Mouse (Mus musculus) lung, embryonic 15.5 days (tissue): ENCODE data around the gene Plscr1. TPM values are rescaled to one million over a fixed set of nuclear protein-coding genes. Genes with fewer than 3 reads are reported as not detected.

Experiments used
- ATAC-seq: fragments of 200-750 bp; cut with Nextera tagmentation; 2 replicates; pipeline ENCODE4 v1.8.0; 2017; ENCODE audit warnings: moderate number of reproducible peaks, borderline replicate concordance; ENCODE audit not compliant: low FRiP score, low TSS enrichment; ENCODE audit errors: extremely low read depth
- H3K27ac ChIP-seq: fragments of 300-500 bp; sonication (generic); 2 replicates; pipeline ENCODE4 v1.5.1; 2015; ENCODE audit warnings: moderate library complexity, mild to moderate bottlenecking, inconsistent platforms
- H3K27me3 ChIP-seq: fragments of 300-500 bp; sonication (generic); 2 replicates; pipeline ENCODE4 v1.6.1; 2015; ENCODE audit warnings: inconsistent platforms
- H3K36me3 ChIP-seq: fragments of 300-500 bp; sonication (generic); 2 replicates; pipeline ENCODE4 v1.6.1; 2015; ENCODE audit warnings: inconsistent platforms
- H3K4me1 ChIP-seq: fragments of 300-500 bp; sonication (generic); 2 replicates; pipeline ENCODE4 v1.6.1; 2015; ENCODE audit warnings: inconsistent platforms
- H3K4me2 ChIP-seq: fragments of 300-500 bp; sonication (generic); 2 replicates; pipeline ENCODE4 v1.6.1; 2015; ENCODE audit warnings: inconsistent platforms, mild to moderate bottlenecking, moderate library complexity
- H3K4me3 ChIP-seq: fragments of 300-500 bp; sonication (generic); 2 replicates; pipeline ENCODE4 v1.5.1; 2015; ENCODE audit warnings: mild to moderate bottlenecking, inconsistent platforms
- H3K9ac ChIP-seq: fragments of 300-500 bp; sonication (generic); 2 replicates; pipeline ENCODE4 v1.6.1; 2015; ENCODE audit warnings: inconsistent platforms
- H3K9me3 ChIP-seq: fragments of 300-500 bp; sonication (generic); 2 replicates; pipeline ENCODE4 v1.6.1; 2016; ENCODE audit warnings: inconsistent platforms
- WGBS: fragments of 180-500 bp; shearing (Covaris S2); methylation state at CpG from one replicate; pipeline ENCODE4 v1.1.7; 2015; 5-methylcytosine and 5-hydroxymethylcytosine counted together
- polyA plus RNA-seq: library from polyadenylated mRNA; unstranded; fragments of >200 nt; fragmentation: Nextera tagmentation; extraction: Ambion mirVana; gene quantifications from 2 replicates; pipeline ENCODE4 v1.2.1, GENCODE M21; 2015

Plscr1 gene
- polyA plus RNA-seq, 1 experiment from 2014 or later = 37.6 TPM

DNA sequence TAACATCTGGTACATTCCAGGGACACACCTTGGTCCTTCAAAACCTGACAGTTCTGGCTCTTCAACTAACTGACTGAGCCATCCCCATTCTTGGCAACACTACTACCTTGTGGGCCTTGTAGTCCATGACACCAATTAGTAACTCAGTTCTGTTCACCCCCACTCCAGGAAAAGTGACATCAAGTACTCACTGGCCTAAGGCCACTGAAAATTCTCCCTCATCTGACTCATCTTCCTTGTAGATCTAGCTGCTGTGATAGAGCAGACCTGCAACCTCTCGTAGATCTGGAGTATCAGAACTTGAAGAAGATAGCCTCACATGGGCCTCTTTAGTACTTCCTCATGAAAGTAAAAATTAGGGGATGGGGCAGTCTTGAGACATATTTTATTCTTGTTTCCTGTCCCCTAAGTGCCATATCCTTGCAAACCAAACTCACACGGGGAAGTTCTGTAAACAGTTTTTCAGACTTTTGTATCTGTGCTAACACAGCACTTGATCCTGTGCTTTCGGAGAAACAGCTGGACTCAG lies 23.4 kb upstream of the Plscr1 start:
- H3K9ac ChIP-seq = no peak overlapping the region
- H3K4me1 ChIP-seq = no peaks in the 10 kb centered on the region
- H3K36me3 ChIP-seq = no peaks in the 10 kb centered on the region
- H3K4me3 ChIP-seq = no peak overlapping the region
- WGBS = 53% methylated on average over 3 of the region's 3 CpGs
- no peak for ATAC-seq
- H3K27me3 ChIP-seq = no peaks in the 10 kb centered on the region
- no peaks in the 10 kb centered on the region for H3K9me3 ChIP-seq
- no peak overlapping the region for H3K4me2 ChIP-seq
- H3K27ac ChIP-seq = no peak overlapping the region

DNA sequence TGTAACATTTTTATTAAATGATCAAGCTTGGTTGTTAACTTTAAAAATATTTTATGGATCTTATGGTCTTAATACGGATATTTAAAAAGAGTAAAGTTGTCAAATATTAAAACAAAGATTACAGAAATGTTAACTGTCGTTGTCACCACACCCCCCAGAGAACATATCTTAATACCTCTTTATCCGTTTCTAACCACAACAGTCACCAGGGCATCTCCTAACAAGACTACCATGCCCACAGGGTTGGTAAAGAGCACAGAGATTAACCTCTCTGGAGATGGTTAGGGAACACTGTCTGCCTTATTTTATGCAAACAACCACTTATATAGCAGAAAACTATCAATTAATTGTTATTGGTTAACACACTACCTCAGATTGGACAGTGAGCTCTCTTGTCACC lies 22.8 kb upstream of the Plscr1 start:
- Histone ChIP-seq H3K9me3 (no peaks in the 10 kb centered on the region), H3K4me1 (no peaks in the 10 kb centered on the region), H3K9ac (no peak overlapping the region), H3K4me2 (no peak overlapping the region), H3K36me3 (no peaks in the 10 kb centered on the region), H3K4me3 (no peak overlapping the region), H3K27ac (no peak overlapping the region), H3K27me3 (no peaks in the 10 kb centered on the region)
- no peak for ATAC-seq
- WGBS = 78% methylated on average over 3 of the region's 3 CpGs

DNA sequence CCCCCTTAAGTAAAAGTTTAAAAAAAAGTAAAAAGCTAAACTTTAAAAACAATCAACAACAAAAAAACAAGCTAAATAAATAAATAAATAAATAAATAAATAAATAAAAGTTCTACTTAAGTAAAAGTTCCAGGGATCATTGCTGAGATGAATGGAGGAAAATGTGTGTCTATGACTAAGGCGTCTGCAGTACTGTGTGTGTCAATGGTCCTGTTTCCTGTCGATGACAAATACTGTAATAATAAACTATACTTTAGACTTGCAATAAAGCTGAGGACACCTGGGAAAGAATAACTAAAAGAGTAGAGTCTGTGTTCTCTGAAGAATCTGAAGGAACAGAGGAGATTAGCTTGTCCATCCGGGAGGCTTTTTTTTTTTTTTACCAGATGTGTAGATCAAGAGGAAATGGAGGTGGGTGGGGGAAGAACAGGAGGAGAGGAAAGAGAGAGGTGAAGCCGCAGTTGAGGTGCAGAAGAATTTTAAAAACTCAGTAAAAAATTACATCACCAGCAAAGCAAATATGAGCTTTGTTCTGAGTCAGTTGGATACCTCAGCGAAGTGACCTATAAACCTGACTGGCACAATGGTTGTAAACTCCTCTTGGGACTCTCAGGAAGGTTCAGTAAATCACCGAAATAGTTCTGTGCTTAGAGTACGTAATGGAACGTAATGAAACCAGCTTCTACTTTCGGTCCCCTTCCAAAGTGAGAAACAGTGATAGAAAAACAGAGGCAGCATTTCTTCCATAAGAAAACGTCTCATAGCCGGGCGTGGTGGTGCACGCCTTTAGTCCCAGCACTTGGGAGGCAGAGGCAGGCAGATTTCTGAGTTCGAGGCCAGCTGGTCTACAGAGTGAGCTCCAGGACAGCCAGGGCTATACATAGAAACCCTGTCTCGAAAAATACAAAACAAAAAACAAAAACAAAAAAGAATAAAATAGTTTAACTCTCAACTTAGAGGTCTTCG lies 20.4 kb upstream of the Plscr1 start:
- Histone ChIP-seq H3K9me3 (no peaks in the 10 kb centered on the region), H3K36me3 (no peaks in the 10 kb centered on the region), H3K4me1 (no peaks in the 10 kb centered on the region), H3K9ac (no peak overlapping the region), H3K4me3 (no peak overlapping the region), H3K27me3 (no peaks in the 10 kb centered on the region), H3K4me2 (no peak overlapping the region), H3K27ac (no peak overlapping the region)
- ATAC-seq = no peak
- WGBS = 74% methylated on average over 16 of the region's 16 CpGs

DNA sequence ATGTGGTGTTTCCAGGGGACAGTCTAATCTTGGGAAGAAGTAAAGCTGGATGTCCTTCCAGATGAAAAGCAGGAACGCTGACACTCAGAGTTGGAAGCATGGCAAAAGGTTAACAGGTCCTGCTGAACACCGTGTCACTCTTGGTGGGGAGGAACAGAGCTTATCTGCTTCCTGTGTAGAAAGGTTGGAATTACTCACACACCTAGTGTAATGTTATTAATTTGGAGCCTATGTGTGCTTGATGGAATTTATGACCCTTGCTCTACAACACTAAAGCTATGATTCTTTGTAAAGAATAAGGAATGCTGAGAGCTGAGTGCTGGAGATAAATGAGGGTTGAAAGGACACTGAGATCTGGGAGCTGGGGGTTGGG lies 19.7 kb upstream of the Plscr1 start:
- H3K27ac ChIP-seq = no peak overlapping the region
- no peak overlapping the region for H3K9ac ChIP-seq
- H3K4me2 ChIP-seq = no peak overlapping the region
- 31% methylated on average over 2 of the region's 2 CpGs for WGBS
- H3K9me3 ChIP-seq = no peaks in the 10 kb centered on the region
- H3K4me1 ChIP-seq = no peaks in the 10 kb centered on the region
- H3K27me3 ChIP-seq = no peaks in the 10 kb centered on the region
- no peak for ATAC-seq
- no peak overlapping the region for H3K4me3 ChIP-seq
- no peaks in the 10 kb centered on the region for H3K36me3 ChIP-seq

DNA sequence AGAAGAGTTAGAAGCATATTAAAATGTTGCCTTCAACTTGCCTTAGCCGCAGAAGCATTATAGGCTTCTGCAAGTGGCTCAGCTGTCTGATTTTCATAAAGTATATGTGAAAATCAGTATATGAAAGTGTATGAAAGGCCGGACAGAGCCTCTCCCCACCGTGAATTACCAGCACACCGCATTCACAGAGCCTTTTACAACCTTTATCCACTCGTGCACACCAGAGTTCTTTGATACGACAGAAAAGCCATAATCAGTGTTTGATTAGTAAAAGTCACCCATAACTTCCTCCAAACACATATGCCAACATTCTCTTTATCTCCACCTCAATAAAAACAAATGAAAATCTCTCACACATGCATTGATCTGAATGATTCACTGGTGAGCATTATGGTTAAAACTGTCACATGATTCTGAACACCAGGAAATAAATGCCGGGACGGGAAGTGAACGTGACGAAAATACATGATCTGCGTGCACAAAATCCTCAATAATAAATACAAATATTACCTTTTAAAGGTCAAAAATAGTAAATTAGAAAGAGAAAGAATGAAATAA lies 14.6 kb upstream of the Plscr1 start:
- Histone ChIP-seq H3K9ac (no peak overlapping the region), H3K27ac (no peak overlapping the region), H3K9me3 (no peaks in the 10 kb centered on the region), H3K4me1 (no peaks in the 10 kb centered on the region), H3K4me2 (no peak overlapping the region), H3K27me3 (no peaks in the 10 kb centered on the region), H3K4me3 (no peak overlapping the region), H3K36me3 (no peaks in the 10 kb centered on the region)
- no peak for ATAC-seq
- WGBS = 76% methylated on average over 11 of the region's 11 CpGs

DNA sequence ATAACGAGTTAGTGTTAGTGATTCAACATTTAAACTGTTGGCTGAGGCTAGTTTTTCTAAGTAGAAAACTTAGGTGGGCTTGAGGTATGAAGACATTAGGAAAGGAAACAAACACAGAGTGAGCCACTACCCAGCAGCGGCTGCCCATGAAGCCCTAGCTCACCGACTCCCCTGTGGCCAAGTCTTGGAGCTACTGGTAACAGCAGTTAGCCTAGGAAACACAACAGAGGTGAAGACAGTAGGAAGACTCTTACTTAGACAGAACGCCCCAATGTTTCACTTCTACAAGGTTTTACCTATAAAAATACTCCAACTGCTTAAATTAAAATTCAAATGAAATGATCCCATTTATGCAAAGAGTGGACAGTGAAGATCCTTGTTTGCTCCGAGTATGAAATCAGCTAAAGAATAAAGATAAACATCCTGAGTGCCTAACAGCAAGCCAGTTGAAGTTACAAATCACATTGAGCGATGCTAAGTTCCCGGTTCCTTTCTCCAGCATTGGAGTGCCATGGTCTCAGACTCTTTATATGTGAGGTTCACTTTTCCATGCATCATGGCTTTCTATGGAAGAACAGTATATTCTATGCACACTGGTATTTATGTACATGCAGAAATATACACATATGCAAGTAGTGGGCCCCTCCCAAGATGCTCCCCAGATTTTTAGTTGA lies 640 bp upstream of the Plscr1 start:
- Histone ChIP-seq H3K27ac (no peak overlapping the region), H3K9ac (no peak overlapping the region), H3K36me3 (no peaks in the 10 kb centered on the region), H3K9me3 (no peaks in the 10 kb centered on the region), H3K4me3 (no peak overlapping the region), H3K4me2 (no peak overlapping the region), H3K27me3 (no peaks in the 10 kb centered on the region), H3K4me1 (peaks cover 9% of the 10 kb centered on the region; the same call in 1 of the 2 replicates)
- ATAC-seq = no peak
- WGBS = 69% methylated on average over 7 of the region's 7 CpGs

DNA sequence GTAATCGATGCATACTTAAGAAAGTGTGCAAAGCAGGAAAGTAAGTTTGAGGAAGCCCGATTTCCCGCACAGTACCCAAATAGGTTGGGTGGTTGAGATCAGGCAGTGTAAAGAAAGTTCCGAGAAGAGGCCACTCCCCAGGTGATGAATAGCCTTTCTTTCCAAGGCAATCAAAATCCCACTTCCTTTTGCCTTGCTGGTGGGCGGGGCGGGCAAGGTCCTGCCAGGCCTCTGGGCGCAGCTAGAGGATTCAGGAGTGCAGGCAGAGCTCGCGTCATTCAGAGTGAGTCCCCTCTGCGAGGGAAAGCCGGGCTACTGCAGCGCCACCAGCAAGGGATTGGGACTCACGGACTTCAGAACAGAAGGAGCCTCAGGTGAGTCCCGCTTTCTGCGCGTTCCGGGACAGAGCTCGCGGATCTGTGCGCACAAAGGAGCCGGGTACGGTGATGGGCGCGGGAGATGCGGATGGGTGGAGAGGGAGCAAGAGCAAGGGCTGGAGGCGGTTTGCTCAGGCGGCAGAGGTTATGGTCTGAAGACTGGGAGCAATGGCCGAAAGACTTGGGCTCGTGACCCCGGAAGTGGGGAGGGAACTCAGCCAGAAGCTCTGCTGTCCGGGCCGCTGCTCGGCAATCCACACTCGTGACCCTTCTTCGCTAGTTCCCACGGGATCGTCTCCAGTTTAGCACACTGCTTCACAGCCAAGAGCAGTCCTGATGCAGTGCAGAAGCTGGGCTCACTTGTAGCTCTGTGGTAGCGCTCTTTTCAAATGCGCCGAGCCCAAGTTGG lies 630 bp downstream of the Plscr1 start:
- ATAC-seq = peak; percentile 94
- WGBS = under 1% methylated on average over 40 of the region's 40 CpGs
- Histone ChIP-seq H3K4me2 (peak overlapping the region; percentile 78), H3K27me3 (no peaks in the 10 kb centered on the region), H3K4me1 (peaks cover 12% of the 10 kb centered on the region; the same call in 1 of the 2 replicates), H3K4me3 (peak overlapping the region; percentile 68), H3K9ac (peak overlapping the region; percentile 71), H3K9me3 (no peaks in the 10 kb centered on the region), H3K27ac (peak overlapping the region; percentile 95), H3K36me3 (no peaks in the 10 kb centered on the region)

DNA sequence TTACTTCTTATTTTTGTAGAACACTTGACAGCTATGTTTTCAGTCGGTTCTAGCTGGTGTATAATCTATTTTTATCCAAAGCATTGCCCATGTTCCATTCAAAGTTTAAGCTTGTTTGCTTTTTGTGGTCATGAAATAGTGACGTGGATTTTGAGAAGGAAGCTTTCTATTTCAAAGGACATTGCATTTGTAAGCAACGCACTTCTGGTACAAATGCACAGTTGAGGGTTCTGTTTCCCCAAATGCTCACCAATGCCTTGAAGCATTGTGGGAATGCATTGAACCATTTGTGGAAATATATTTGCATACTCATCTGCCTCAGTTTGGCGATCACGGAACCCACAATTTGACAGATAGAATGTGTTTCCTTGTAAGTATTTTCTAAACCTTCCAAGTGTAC lies 3.2 kb downstream of the Plscr1 start:
- no peaks in the 10 kb centered on the region for H3K9me3 ChIP-seq
- WGBS = 79% methylated on average over 5 of the region's 5 CpGs
- ATAC-seq = no peak

DNA sequence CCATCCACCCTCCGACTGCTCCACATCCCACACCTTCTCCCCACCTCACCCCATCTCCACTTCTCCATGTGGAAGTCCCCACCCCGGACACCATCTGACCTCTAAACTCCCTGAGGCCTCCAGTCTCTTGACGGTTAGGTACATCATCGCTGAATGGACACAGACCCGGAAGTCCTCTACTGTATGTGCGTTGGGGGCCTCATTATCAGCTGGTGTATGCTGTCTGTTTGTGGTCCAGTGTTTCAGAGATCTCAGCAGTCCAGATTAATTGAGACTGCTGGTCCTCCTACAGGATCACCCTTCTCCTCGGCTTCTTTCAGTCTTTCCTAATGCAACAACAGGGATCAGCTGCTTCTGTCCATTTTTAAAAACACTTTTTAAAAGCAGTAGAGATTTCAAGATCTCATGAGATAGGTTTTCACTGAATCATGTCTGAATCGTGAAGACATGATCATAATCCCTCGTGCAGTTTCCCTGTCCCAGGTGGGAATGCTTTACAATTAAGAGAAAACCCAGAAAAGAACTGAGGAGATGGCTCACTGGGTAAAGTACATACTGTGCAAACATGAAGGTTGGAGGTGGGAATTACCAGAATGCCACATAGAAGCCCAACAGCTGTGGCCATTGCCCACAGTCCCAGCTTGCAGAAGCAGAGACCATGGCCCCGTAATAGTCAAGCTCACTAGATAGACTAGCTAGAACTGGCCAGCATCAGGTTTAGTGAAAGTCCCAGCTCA lies 4.2 kb downstream of the Plscr1 start:
- WGBS = 89% methylated on average over 10 of the region's 10 CpGs
- ATAC-seq = no peak

More for the DNA sequence above, 3.2 kb downstream of the Plscr1 start:
- Histone ChIP-seq H3K4me2 (no peak overlapping the region), H3K27me3 (no peaks in the 10 kb centered on the region), H3K9ac (no peak overlapping the region), H3K27ac (no peak overlapping the region), H3K4me1 (peaks cover 13% of the 10 kb centered on the region; the same call in 1 of the 2 replicates), H3K4me3 (no peak overlapping the region), H3K36me3 (no peaks in the 10 kb centered on the region)

DNA sequence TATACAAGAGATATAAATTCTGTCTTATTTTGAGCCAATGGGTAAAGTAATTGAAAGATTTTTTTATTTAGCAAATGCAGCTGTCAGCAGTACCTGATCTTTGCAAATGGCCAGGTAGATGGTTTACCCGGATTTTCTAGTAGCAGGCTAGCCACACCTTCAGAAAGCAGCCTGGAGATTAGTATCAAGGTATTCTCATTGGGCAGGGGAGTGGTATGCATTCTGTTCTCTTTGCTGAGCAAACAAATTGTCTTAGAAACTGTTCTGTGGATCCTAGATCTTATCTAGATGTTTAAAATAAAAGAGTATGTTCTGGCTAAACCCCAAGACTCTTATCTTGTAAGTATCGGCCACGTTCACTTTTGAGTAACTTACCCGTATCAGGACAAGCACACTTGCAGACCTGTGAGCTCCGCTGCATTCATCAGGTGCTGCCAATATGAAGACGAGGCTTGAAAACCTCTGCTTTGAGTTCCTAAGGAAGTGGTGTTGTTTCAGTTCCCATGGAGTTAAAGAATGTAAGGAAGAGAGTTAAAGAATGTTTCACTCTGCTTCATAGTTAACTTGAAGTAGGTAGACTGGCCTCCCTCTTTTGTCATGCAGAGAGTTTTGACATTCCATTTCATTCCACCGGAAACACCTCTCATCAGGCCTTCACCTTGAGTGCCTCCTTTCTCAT lies 11.1 kb downstream of the Plscr1 start:
- WGBS = 52% methylated on average over 7 of the region's 7 CpGs
- H3K36me3 ChIP-seq = peaks cover 8% of the 10 kb centered on the region; the same call in 1 of the 2 replicates
- peak; percentile 74 for ATAC-seq
- H3K27me3 ChIP-seq = no peaks in the 10 kb centered on the region
- H3K9ac ChIP-seq = no peak overlapping the region
- no peak overlapping the region for H3K4me2 ChIP-seq
- H3K4me1 ChIP-seq = no peaks in the 10 kb centered on the region
- H3K4me3 ChIP-seq = no peak overlapping the region
- peak overlapping the region; percentile 48 for H3K27ac ChIP-seq
- no peaks in the 10 kb centered on the region for H3K9me3 ChIP-seq

More for the DNA sequence above, 4.2 kb downstream of the Plscr1 start:
- Histone ChIP-seq H3K36me3 (no peaks in the 10 kb centered on the region), H3K4me2 (no peak overlapping the region), H3K9me3 (no peaks in the 10 kb centered on the region), H3K9ac (no peak overlapping the region), H3K27me3 (no peaks in the 10 kb centered on the region), H3K4me3 (no peak overlapping the region), H3K27ac (no peak overlapping the region), H3K4me1 (peaks cover 13% of the 10 kb centered on the region; the same call in 1 of the 2 replicates)
